Mouse (Mus musculus): Measurements from ENCODE around the gene Tectb. TPM values are rescaled to one million over a fixed set of nuclear protein-coding genes. Genes with fewer than 3 reads are reported as not detected.
A peak's percentile ranks its signal among the peaks of the same experiment; 100 is the strongest.
"Not testable (repeated sequence)": the region's sequence is repeated elsewhere in the genome, so short reads cannot be mapped to it uniquely, and the experiment has no call there.

The Tectb gene
- polyA plus RNA-seq, 2 experiments = 0.01 to 0.23 TPM

DNA sequence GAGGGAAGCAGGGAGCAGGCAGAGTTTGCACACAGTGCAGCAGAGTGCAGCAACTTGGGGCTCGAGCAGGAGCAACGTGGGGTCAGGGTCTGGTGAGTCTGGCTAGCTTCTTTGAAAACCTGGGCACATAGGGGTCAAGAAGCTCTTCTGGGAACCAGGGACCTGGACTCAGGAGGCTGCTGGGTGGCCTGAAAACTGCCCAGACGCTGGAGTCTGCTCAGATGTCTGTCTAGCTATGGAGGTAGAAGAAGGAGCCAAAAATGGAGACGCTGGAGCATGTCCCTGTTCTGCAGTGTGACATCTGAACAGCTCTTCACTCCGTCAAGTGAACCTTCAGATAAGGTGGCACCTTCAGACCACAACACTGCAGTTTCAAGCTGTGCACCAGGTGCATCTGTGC is 35.8 kb upstream of the Tectb start:
- Histone ChIP-seq H3K27me3 (ENCODE audit: control insufficient read depth, insufficient read depth, low read length) (no peaks in the 10 kb centered on the region), H3K9me3 (ENCODE audit: control insufficient read depth, low read length) (no peaks in the 10 kb centered on the region), H3K4me1 (replicated peaks; ENCODE audit: control insufficient read depth in 2 of 2, insufficient read depth in 2 of 2, low read length in 1 of 2) (peaks cover 0 to 9% of the 10 kb centered on the region in 2 experiments; a peak in 1 of 4 replicates), H3K27ac (no peak overlapping the region), H3K9ac (replicated peaks) (no peak overlapping the region), H3K36me3 (replicated peaks; ENCODE audit: control insufficient read depth, insufficient read depth, low read depth) (no peaks in the 10 kb centered on the region), H3K4me2 (ENCODE audit: low read depth) (no peak overlapping the region), H3K4me3 (ENCODE audit: insufficient read depth in 1 of 2, low read depth in 2 of 2, low read length in 2 of 2) (no peak overlapping the region)
- DNase-seq (ENCODE audit: low read depth in 3 of 3, low spot score in 3 of 3) (no peak), ATAC-seq (ENCODE audit: insufficient read depth) (no peak)
- WGBS (ENCODE audit: insufficient replicate concordance) = 47% methylated on average over 5 of the region's 5 CpGs
- TF ChIP-seq EP300 (IDR thresholded peaks at IDR 0.05; ENCODE audit: low read depth) (no peak), CTCF (IDR thresholded peaks at IDR 0.05; ENCODE audit: low read depth) (no peak)

- no peaks in the 10 kb centered on the region for H3K9me3 ChIP-seq (ENCODE audit: control insufficient read depth, low read length)
- H3K4me2 ChIP-seq (ENCODE audit: low read depth) = no peak overlapping the region
- H3K36me3 ChIP-seq (replicated peaks; ENCODE audit: control insufficient read depth, insufficient read depth, low read depth) = no peaks in the 10 kb centered on the region
- ATAC-seq (ENCODE audit: insufficient read depth) = peak; percentile 11; the same call in 1 of the 2 replicates
- no peak overlapping the region for H3K27ac ChIP-seq
- H3K9ac ChIP-seq (replicated peaks) = no peak overlapping the region
- no peak for TF ChIP-seq EP300 (IDR thresholded peaks at IDR 0.05; ENCODE audit: low read depth)
- TF ChIP-seq CTCF (IDR thresholded peaks at IDR 0.05; ENCODE audit: low read depth) = no peak
- DNase-seq (ENCODE audit: low read depth in 3 of 3, low spot score in 3 of 3) = no peak
- H3K27me3 ChIP-seq (ENCODE audit: control insufficient read depth, insufficient read depth, low read length) = no peaks in the 10 kb centered on the region
- no peak overlapping the region for H3K4me3 ChIP-seq (ENCODE audit: insufficient read depth in 1 of 2, low read depth in 2 of 2, low read length in 2 of 2)
- peaks cover 0 to 7% of the 10 kb centered on the region in 2 experiments; a peak in 1 of 4 replicates for H3K4me1 ChIP-seq (replicated peaks; ENCODE audit: control insufficient read depth in 2 of 2, insufficient read depth in 2 of 2, low read length in 1 of 2)
- 36% methylated on average over 2 of the region's 2 CpGs for WGBS (ENCODE audit: insufficient replicate concordance)
Observed at GRCm38 (mm10) chr19:55145136-55145535, 35.4 kb upstream of the Tectb start.

GRCm38 (mm10) chr19:55147568-55147967 is 33.0 kb upstream of the Tectb start:
- ATAC-seq (ENCODE audit: insufficient read depth) = no peak
- 61% methylated on average over 9 of the region's 9 CpGs for WGBS (ENCODE audit: insufficient replicate concordance)
- H3K4me2 ChIP-seq (ENCODE audit: low read depth) = no peak overlapping the region
- TF ChIP-seq CTCF (IDR thresholded peaks at IDR 0.05; ENCODE audit: low read depth) (no peak), EP300 (IDR thresholded peaks at IDR 0.05; ENCODE audit: low read depth) (no peak)
- DNase-seq (ENCODE audit: low read depth in 3 of 3, low spot score in 3 of 3) = no peak
- H3K4me1 ChIP-seq (replicated peaks; ENCODE audit: control insufficient read depth in 2 of 2, insufficient read depth in 2 of 2, low read length in 1 of 2) = peaks cover 0 to 7% of the 10 kb centered on the region in 2 experiments; a peak in 1 of 4 replicates
- no peak overlapping the region for H3K4me3 ChIP-seq (ENCODE audit: insufficient read depth in 1 of 2, low read depth in 2 of 2, low read length in 2 of 2)
- H3K9ac ChIP-seq (replicated peaks) = no peak overlapping the region
- no peaks in the 10 kb centered on the region for H3K36me3 ChIP-seq (replicated peaks; ENCODE audit: control insufficient read depth, insufficient read depth, low read depth)
- H3K9me3 ChIP-seq (ENCODE audit: control insufficient read depth, low read length) = no peaks in the 10 kb centered on the region
- no peak overlapping the region for H3K27ac ChIP-seq
- no peaks in the 10 kb centered on the region for H3K27me3 ChIP-seq (ENCODE audit: control insufficient read depth, insufficient read depth, low read length)

DNA sequence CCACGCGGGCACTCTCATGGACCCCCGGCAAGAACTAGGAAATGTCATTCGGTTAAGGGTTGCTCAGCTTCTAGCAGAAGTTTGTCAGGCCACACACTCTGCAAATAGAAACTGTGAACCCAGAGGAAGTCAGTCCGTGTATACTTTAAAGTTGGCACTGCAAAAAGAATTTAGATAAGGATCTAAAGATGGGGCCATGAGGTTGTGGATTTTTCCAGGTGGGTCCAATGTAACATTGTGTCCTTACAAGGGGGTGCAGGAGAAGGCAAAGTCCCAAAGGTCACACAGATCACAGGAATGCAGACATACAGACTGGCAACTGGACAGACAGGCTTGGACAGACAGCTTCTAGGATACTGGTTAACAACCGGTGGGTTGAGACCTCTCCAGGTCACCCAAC is 32.4 kb upstream of the Tectb start:
- Histone ChIP-seq H3K27ac (no peak overlapping the region), H3K27me3 (ENCODE audit: control insufficient read depth, insufficient read depth, low read length) (no peaks in the 10 kb centered on the region), H3K9me3 (ENCODE audit: control insufficient read depth, low read length) (no peaks in the 10 kb centered on the region), H3K4me1 (replicated peaks; ENCODE audit: control insufficient read depth in 2 of 2, insufficient read depth in 2 of 2, low read length in 1 of 2) (peaks cover 0 to 7% of the 10 kb centered on the region in 2 experiments; a peak in 1 of 4 replicates), H3K9ac (replicated peaks) (no peak overlapping the region), H3K4me3 (ENCODE audit: insufficient read depth in 1 of 2, low read depth in 2 of 2, low read length in 2 of 2) (no peak overlapping the region), H3K36me3 (replicated peaks; ENCODE audit: control insufficient read depth, insufficient read depth, low read depth) (no peaks in the 10 kb centered on the region), H3K4me2 (ENCODE audit: low read depth) (no peak overlapping the region)
- TF ChIP-seq EP300 (IDR thresholded peaks at IDR 0.05; ENCODE audit: low read depth) = no peak
- TF ChIP-seq CTCF (IDR thresholded peaks at IDR 0.05; ENCODE audit: low read depth) = no peak
- DNase-seq (ENCODE audit: low read depth in 3 of 3, low spot score in 3 of 3) = no peak
- 58% methylated on average over 6 of the region's 6 CpGs for WGBS (ENCODE audit: insufficient replicate concordance)
- ATAC-seq (ENCODE audit: insufficient read depth) = no peak

DNA sequence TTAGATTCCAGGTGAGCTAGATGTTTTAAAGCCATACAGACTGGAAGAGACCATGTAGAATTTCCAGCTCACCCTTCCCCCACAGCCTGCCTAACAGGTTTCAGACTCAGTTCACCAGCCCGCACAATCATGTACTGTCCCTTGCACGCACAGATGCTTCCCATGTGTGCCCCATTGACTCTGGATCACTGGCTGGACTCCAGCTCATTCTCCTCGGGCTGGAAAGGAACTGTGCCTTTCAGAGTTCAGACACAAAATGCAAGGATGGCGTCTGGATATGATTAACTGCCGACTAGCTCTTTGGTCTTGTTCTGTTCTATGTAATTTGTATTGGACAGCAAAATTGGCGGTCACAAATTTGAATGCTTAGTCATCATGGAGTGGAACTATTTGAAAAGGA is 30.9 kb upstream of the Tectb start:
- H3K9me3 ChIP-seq (ENCODE audit: control insufficient read depth, low read length) = no peaks in the 10 kb centered on the region
- no peak overlapping the region for H3K4me2 ChIP-seq (ENCODE audit: low read depth)
- no peak overlapping the region for H3K9ac ChIP-seq (replicated peaks)
- no peaks in the 10 kb centered on the region for H3K36me3 ChIP-seq (replicated peaks; ENCODE audit: control insufficient read depth, insufficient read depth, low read depth)
- no peak overlapping the region for H3K27ac ChIP-seq
- WGBS (ENCODE audit: insufficient replicate concordance) = 65% methylated on average over 6 of the region's 6 CpGs
- TF ChIP-seq EP300 (IDR thresholded peaks at IDR 0.05; ENCODE audit: low read depth) (no peak), CTCF (IDR thresholded peaks at IDR 0.05; ENCODE audit: low read depth) (no peak)
- no peak for ATAC-seq (ENCODE audit: insufficient read depth)
- no peak overlapping the region for H3K4me3 ChIP-seq (ENCODE audit: insufficient read depth in 1 of 2, low read depth in 2 of 2, low read length in 2 of 2)
- DNase-seq (ENCODE audit: low read depth in 3 of 3, low spot score in 3 of 3) = no peak
- H3K27me3 ChIP-seq (ENCODE audit: control insufficient read depth, insufficient read depth, low read length) = no peaks in the 10 kb centered on the region
- H3K4me1 ChIP-seq (replicated peaks; ENCODE audit: control insufficient read depth in 2 of 2, insufficient read depth in 2 of 2, low read length in 1 of 2) = peaks cover 0 to 5% of the 10 kb centered on the region in 2 experiments; a peak in 1 of 4 replicates

DNA sequence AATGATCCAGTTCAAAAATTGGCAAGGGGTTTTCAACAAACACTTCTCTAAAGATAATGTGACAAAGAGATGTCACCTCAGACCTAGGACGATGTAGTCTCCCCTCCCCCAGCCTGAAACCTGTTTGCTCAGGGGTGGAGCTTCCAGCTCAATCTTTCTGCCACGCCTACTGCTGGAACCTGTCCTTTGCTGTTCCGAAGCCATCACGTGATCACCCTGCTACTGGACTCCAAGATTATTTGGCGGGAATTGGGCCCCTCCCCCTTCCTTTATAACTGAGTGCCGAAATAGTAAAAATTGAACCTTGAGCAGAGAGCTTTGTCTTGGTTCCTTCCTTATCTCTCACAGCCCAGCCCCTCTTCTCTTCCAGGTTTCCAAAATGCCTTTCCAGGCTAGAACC is 28.3 kb upstream of the Tectb start:
- not testable (repeated sequence) for DNase-seq (ENCODE audit: low read depth in 3 of 3, low spot score in 3 of 3); ATAC-seq (ENCODE audit: insufficient read depth)
- 38% methylated on average over 6 of the region's 6 CpGs for WGBS (ENCODE audit: insufficient replicate concordance)

More for the DNA sequence above, 28.3 kb upstream of the Tectb start:
- not testable (repeated sequence) for H3K27ac ChIP-seq; H3K36me3 ChIP-seq (replicated peaks; ENCODE audit: control insufficient read depth, insufficient read depth, low read depth); H3K4me2 ChIP-seq (ENCODE audit: low read depth); H3K9ac ChIP-seq (replicated peaks); H3K4me1 ChIP-seq (replicated peaks; ENCODE audit: control insufficient read depth in 2 of 2, insufficient read depth in 2 of 2, low read length in 1 of 2); H3K9me3 ChIP-seq (ENCODE audit: control insufficient read depth, low read length); H3K27me3 ChIP-seq (ENCODE audit: control insufficient read depth, insufficient read depth, low read length); H3K4me3 ChIP-seq (ENCODE audit: insufficient read depth in 1 of 2, low read depth in 2 of 2, low read length in 2 of 2)

Data from liver, embryonic 14.5 days (tissue).